Mouse (Mus musculus) regulatory T cell (primary cell): ENCODE data around the gene Slc26a9.

ENCODE experiments used
- in situ Hi-C: fragments of 300-600 bp; cut with MboI, MseI; formaldehyde crosslinking; loops from one replicate; pipeline ENCODE4 v1.15.1; 2025; ENCODE audit warnings: high pct_unique_total_duplicates

Slc26a9 gene

DNA sequence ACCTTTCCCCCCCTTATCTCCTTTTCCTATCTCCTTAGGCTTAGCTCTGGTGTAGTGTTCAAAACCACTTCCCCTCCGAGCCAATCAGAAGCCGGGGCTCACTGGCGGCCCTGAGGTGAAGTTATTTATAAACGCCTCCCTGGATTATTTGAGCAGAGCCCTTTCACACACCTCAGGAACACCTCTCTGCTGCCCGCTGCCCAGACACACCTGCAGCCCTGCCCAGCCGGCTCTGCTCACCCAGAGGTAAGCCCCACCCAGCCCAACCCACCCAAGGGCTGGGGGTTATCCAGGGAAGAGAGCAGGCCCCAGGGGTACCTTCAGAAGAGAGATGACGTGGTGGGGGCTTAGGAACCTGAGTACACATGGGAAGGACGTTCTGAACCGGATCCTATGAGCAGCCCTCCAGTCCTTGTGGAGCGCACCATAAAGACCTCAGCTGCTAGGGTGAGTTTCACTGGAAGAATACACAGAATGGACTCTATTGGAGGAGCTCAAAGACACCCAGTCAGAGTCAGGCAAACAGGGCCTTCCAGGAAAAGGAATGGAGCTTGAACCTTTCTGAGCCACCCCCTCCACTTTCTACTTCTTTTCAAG is at the start of gene Slc26a9:
TSS of gene Slc26a9 (plus strand) at position 155 of the 597 bp plus-strand sequence.
- in situ Hi-C loops, result no loop called here

DNA sequence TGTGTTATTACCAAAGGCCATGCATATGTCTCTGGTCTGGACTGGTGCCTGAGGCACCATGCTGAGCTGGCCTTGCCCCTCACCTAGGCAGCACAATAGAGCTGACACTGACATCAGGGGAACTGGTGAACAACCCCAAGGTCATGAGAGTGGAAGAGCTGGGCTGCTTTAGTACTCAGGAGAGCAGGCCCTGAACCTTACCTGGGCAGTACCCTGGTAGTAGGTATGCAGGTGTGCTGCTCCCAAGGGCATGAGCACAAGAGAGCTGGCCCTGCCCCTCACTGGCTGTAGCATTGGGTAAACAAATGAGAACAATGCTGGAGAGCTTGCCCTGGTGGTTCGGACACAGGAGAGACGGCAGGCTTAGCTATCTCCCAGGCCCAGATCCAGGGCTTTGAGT is 48.5 kb upstream of the Slc26a9 start:
- in situ Hi-C loops, result no loop called here

GRCm38 (mm10) chr1:131696325-131696724 is 47.5 kb upstream of the Slc26a9 start:
- in situ Hi-C loops, result no loop called here

- in situ Hi-C loops, result no loop called here
These were observed 45.1 kb upstream of the Slc26a9 start for GRCm38 (mm10) chr1:131698770-131699169.

DNA sequence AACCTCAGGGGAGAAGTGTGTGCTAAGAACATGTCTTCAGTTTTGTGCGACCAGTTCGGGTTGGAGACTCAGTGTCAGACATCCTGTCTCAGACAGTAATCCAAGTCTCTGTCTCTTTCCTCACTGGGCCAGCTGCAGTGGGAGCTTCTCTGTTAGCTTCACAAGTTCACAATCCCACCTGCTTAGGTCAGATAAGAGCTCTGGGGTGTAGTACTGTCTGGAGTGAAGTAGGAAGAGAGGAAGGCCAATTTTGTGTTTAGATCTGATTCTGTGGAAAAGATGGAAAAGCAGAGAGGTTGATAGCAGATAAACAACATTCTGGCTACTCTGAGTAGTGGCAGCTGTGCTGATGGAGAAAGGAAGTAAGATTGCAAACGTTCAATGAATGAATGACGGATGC is 44.2 kb upstream of the Slc26a9 start:
- in situ Hi-C loops, result no loop called here

GRCm38 (mm10) chr1:131700447-131700846 is 43.4 kb upstream of the Slc26a9 start:
- in situ Hi-C loops, result no loop called here

GRCm38 (mm10) chr1:131701391-131701790 is 42.4 kb upstream of the Slc26a9 start:
- in situ Hi-C loops, result no loop called here

DNA sequence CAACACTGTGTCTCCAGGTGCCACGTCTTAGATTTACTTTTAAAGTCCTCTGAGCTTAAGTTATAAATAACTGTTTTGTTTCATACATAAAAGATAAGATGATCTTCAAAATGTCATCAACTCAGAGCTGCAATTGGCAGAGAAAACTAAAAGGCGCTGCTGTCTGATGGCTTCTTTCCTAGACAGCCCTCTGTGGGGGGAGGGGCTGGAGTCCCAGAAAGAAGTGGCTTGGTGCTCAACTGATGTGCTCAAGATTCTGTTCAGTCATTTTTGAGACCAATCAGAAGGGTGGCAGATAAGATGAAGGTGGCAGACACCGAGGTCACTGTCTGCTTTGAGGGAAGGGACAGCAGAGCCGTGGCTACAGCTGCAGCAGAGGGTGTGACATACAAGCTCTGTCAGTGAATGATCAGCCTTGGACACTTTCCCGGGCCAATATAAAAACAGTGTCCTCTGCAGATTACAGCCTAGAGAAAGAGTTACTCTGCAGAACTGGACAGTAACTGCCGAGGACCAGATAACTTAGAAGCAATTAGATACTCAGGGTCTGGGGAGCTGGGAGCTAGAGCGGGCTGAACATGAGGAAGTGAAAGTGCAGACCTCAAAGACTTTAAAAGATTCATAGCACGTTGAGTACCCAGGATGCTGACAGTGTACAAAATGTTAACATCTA is 41.6 kb upstream of the Slc26a9 start:
- in situ Hi-C loops, result no loop called here

DNA sequence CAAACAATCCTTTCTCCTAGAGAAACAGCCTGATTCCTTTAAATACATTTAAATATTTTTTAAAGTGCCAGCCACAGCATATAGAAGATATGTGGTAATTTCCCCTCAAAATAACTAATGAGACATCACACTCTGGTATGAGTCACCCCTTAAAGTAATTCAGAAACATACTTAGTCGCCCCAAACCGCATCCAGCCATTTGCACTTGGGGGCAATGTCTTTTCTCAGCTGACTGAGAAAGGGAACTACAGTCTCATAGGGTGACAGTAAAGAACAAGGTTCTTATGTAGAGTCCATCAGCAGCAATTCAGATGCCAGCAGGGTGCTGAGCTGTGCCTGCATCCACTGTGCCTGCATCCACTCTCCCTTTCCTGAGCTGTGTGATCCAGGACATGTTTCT is 40.3 kb upstream of the Slc26a9 start:
- in situ Hi-C loops, result no loop called here

GRCm38 (mm10) chr1:131708338-131708737 is 35.5 kb upstream of the Slc26a9 start:
- in situ Hi-C loops, result no loop called here

GRCm38 (mm10) chr1:131711518-131711917 is 32.3 kb upstream of the Slc26a9 start:
- in situ Hi-C loops, result loop anchor here (5.0 to 10.0 kb wide), 2 partner anchors 171 to 353 kb away; partner anchors contain the start of gene Mfsd4a

- in situ Hi-C loops, result loop anchor here (5.0 to 10.0 kb wide), 2 partner anchors 170 to 352 kb away; partner anchors contain the start of gene Mfsd4a
These were observed 31.4 kb upstream of the Slc26a9 start for GRCm38 (mm10) chr1:131712386-131712785.

GRCm38 (mm10) chr1:131714388-131715337 is 29.2 kb upstream of the Slc26a9 start:
- in situ Hi-C loops, result loop anchor here (5.0 to 10.0 kb wide), 2 partner anchors 168 to 350 kb away; partner anchors contain the start of gene Mfsd4a

DNA sequence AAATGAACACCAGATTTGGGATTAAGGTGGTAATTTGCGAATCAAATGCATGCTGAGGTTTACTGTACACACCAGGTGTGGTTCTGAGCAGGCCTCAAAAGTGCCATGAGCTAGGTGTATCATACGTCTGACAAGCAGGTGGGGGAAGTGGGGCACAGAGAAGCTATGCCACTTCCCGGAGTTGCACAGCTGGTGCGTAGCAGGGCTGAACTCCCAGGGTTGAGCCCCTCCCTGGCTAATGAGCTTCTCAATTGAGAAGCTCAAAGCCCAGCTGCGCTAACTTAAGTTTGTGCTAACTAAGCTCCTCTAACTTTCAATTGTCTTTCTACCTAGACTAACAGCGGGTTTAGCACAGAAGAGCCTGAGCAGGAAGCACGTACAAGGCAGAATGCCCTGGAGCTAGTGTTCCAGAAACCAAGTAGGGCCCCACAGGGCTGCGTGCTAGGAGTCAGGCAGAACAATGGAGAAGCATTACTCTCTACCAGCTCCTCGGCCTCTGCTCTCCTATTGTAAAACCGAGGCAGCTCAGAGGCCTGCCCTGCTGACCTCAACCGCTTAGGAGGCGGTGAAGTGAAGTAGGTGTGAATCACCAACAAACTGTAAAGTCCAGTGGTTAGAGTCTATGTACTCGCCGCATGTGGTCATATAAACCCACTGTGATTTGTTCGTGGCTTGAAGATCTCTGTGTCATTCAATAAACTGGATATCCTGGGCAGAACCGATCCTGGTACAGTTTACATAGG is 24.7 kb upstream of the Slc26a9 start:
- in situ Hi-C loops, result loop anchor here (10.0 kb wide), 1 partner anchor 346 kb away; the partner anchor contains the start of gene Mfsd4a

GRCm38 (mm10) chr1:131721989-131722388 is 21.8 kb upstream of the Slc26a9 start:
- in situ Hi-C loops, result no loop called here

- in situ Hi-C loops, result no loop called here
These were observed 20.3 kb upstream of the Slc26a9 start for GRCm38 (mm10) chr1:131723549-131723948.

DNA sequence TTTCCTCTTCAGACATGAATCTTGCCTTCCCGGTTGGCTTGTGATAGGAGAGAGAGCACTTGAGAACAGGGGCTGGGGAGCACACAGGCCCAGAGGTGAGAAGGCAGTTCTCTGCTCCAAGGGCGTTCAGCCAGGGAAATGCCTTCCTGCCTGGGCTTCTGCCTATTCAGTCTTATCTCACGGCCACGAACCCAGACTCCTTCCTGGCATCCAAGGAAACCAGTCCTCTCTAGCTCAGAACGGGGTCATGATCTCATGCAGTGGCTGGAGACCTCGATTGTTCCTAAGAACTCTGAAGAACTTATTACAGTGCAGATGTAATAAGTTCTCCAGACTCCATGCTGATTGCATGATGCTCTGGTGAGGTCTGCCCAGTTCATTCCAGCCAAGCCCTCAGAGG is 17.2 kb upstream of the Slc26a9 start:
- in situ Hi-C loops, result loop anchor here (5.0 kb wide), 1 partner anchor 46 kb away; no protein-coding TSS in a partner anchor

GRCm38 (mm10) chr1:131730639-131731437 is 13.0 kb upstream of the Slc26a9 start:
- in situ Hi-C loops, result no loop called here

DNA sequence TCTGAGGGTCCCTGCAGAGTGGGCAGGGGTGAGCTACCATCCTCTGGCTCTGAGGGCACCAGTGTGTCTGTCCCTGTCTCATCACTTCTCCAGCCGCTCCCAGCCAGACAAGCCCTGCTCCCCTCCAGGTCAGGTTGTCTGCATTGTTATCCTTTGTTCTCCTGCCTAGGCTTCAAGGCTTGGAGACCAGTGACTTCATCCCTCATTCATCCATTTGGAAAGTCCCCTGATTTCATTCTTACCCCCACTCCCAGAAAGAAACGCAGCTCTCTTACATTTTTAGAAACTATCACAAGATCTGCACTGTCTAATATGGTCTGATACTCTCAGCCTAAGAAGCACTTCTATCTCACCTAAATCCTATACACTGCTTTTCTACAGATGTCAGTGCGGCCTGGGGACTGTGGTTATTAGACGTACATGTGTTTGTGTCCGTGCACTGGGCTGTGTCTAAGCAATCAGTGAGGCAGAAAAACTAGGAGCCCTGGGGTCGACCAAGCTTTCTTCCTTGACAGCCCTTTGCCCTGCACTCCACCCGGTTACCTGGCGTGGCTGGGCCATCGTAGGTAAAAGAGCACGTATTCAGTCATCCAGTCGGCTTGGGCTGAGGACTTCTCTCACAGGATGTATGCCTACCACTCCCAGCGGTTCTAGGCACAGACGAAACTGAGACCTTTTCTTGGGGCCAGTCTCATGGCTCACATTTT is 10.2 kb upstream of the Slc26a9 start:
- in situ Hi-C loops, result no loop called here
